In the genomic region with DNA sequence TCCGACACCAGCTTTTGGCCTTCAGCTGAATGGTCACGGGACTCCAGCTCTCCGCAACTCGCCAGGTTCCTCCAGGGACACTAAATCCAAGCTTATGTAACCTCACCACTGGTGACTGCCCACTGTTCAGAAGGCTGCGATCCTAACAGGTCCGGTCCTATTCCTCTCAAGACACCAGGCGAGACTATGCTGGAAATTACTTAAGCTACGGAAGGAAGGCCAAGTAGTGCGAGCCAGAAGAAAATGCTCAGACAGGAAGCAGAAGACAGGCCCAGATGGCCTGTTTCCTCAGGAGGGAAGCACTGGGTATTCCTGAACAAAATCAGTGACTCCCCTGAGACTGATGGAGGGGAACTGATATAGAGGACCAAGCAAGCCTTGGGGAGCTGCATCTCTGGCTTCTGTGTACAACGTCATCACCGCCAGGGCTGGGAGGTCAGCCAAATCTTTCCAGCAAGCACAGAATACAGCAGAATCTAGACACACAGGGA, we compare ENCODE assay signal across 10 mouse cellular contexts. TPM values are rescaled to one million over a fixed set of nuclear protein-coding genes. Genes with fewer than 3 reads are reported as not detected.
DNase-seq lines count a peak whose midpoint lies in the region; ATAC-seq and TF ChIP-seq lines count a peak whose summit lies in the region.
"Had no signal": no experiment of that assay in that cellular context is flagged by ENCODE, and none has a peak within 500 bp of the region (broad histone marks: within the 10 kb centered on the region; RNA-seq: fewer than 3 reads in every experiment).

No protein-coding gene starts in this region.

- WGBS in forebrain, embryonic 14.5 days, result 89% methylated on average over 11 of the region's 11 CpGs
- WGBS in forebrain, embryonic 11.5 days, result 87% methylated on average over 11 of the region's 11 CpGs
- 12% methylated on average over 11 of the region's 11 CpGs for WGBS in cerebellum, adult 2 months
- WGBS in heart, embryonic 14.5 days, result 55% methylated on average over 11 of the region's 11 CpGs
- 93% methylated on average over 11 of the region's 11 CpGs for WGBS in midbrain, embryonic 14.5 days
- 88% methylated on average over 11 of the region's 11 CpGs for WGBS in hindbrain, embryonic 11.5 days

- no peaks in the 10 kb centered on the region for H3K27me3 ChIP-seq in forebrain, embryonic 14.5 days (replicated peaks; ENCODE audit: control insufficient read depth, insufficient read depth, low read length)
- no peaks in the 10 kb centered on the region for H3K27me3 ChIP-seq in forebrain, embryonic 11.5 days (ENCODE audit: control insufficient read depth, insufficient read depth, low read length)
- H3K27me3 ChIP-seq in cerebellum, adult 2 months (ENCODE audit: control insufficient read depth, insufficient read depth, low read length), result no peaks in the 10 kb centered on the region
- no peaks in the 10 kb centered on the region for H3K27me3 ChIP-seq in heart, embryonic 14.5 days (ENCODE audit: control insufficient read depth, insufficient read depth, low read length)
- H3K27me3 ChIP-seq in midbrain, embryonic 14.5 days (ENCODE audit: control insufficient read depth, insufficient read depth, low read length), result no peaks in the 10 kb centered on the region
- no peaks in the 10 kb centered on the region for H3K27me3 ChIP-seq in hindbrain, embryonic 11.5 days (ENCODE audit: control insufficient read depth, insufficient read depth, low read length)
- H3K27me3 ChIP-seq: neural tube, embryonic 13.5 days had no signal

- no peaks in the 10 kb centered on the region for H3K36me3 ChIP-seq in forebrain, embryonic 14.5 days (ENCODE audit: control insufficient read depth, insufficient read depth, low read length)
- no peaks in the 10 kb centered on the region; the same call in 1 of the 2 replicates for H3K36me3 ChIP-seq in forebrain, embryonic 11.5 days (ENCODE audit: control insufficient read depth, insufficient read depth, low read length)
- H3K36me3 ChIP-seq in heart, embryonic 14.5 days (ENCODE audit: control insufficient read depth, insufficient read depth, low read length), result no peaks in the 10 kb centered on the region
- no peaks in the 10 kb centered on the region for H3K36me3 ChIP-seq in midbrain, embryonic 14.5 days (ENCODE audit: control insufficient read depth, insufficient read depth, low read length)
- H3K36me3 ChIP-seq in hindbrain, embryonic 11.5 days (ENCODE audit: control insufficient read depth, insufficient read depth, low read length), result no peaks in the 10 kb centered on the region
- H3K36me3 ChIP-seq: neural tube, embryonic 13.5 days had no signal

- H3K27ac ChIP-seq in forebrain, embryonic 14.5 days (ENCODE audit: low read depth, low read length), result no peak overlapping the region
- H3K27ac ChIP-seq in forebrain, embryonic 11.5 days (ENCODE audit: low read depth, low read length), result no peak overlapping the region
- peak overlapping the region; percentile 62 for H3K27ac ChIP-seq in cerebellum, adult 2 months (ENCODE audit: insufficient read depth, low read length)
- peak overlapping the region; percentile 51 to 58 for H3K27ac ChIP-seq in heart, embryonic 14.5 days (replicated peaks in 1 of 2; ENCODE audit: control insufficient read depth in 1 of 2, insufficient read depth in 1 of 2, low read depth in 2 of 2, low read length in 2 of 2)
- H3K27ac ChIP-seq in midbrain, embryonic 14.5 days (replicated peaks; ENCODE audit: low read depth, low read length), result no peak overlapping the region
- H3K27ac ChIP-seq in hindbrain, embryonic 11.5 days (ENCODE audit: low read depth, low read length), result no peak overlapping the region
- H3K27ac ChIP-seq: neural tube, embryonic 13.5 days had no signal

- H3K4me1 ChIP-seq in forebrain, embryonic 14.5 days (ENCODE audit: control insufficient read depth, insufficient read depth, low read length), result no peaks in the 10 kb centered on the region
- H3K4me1 ChIP-seq in forebrain, embryonic 11.5 days (replicated peaks; ENCODE audit: control insufficient read depth, insufficient read depth, low read length), result no peaks in the 10 kb centered on the region
- H3K4me1 ChIP-seq in cerebellum, adult 2 months (ENCODE audit: control insufficient read depth, insufficient read depth, low read length), result peaks cover 23% of the 10 kb centered on the region
- H3K4me1 ChIP-seq in heart, embryonic 14.5 days (ENCODE audit: control insufficient read depth in 2 of 2, insufficient read depth in 2 of 2, low read length in 2 of 2), result peaks cover 9 to 12% of the 10 kb centered on the region in 2 experiments; a peak in 3 of 4 replicates
- H3K4me1 ChIP-seq in midbrain, embryonic 14.5 days (ENCODE audit: control insufficient read depth, insufficient read depth, low read length), result no peaks in the 10 kb centered on the region
- H3K4me1 ChIP-seq in hindbrain, embryonic 11.5 days (replicated peaks; ENCODE audit: control insufficient read depth, insufficient read depth, low read length), result no peaks in the 10 kb centered on the region

- TF ChIP-seq CTCF in cerebellum, adult 2 months (IDR thresholded peaks at IDR 0.05; ENCODE audit: borderline replicate concordance, insufficient read depth, low read depth, low read length), result no peak

- H3K9ac ChIP-seq in forebrain, embryonic 14.5 days (ENCODE audit: low read length), result no peak overlapping the region
- H3K9ac ChIP-seq in forebrain, embryonic 11.5 days (ENCODE audit: low read length), result no peak overlapping the region
- no peak overlapping the region for H3K9ac ChIP-seq in heart, embryonic 14.5 days (ENCODE audit: low read length)
- no peak overlapping the region for H3K9ac ChIP-seq in midbrain, embryonic 14.5 days (replicated peaks; ENCODE audit: low read length)
- H3K9ac ChIP-seq in hindbrain, embryonic 11.5 days (ENCODE audit: low read depth, low read length), result no peak overlapping the region
- H3K9ac ChIP-seq: neural tube, embryonic 13.5 days had no signal

- peak; percentile 8 for DNase-seq in forebrain, embryonic 14.5 days (ENCODE audit: low spot score)
- DNase-seq in forebrain, embryonic 11.5 days (ENCODE audit: low spot score), result no peak
- DNase-seq in cerebellum, adult 2 months, result peak; percentile 67 to 75
- DNase-seq in kidney, postnatal 36 days, result peak; percentile 74 to 80
- no peak for DNase-seq in midbrain, embryonic 14.5 days
- no peak for DNase-seq in hindbrain, embryonic 11.5 days (ENCODE audit: low spot score)
- DNase-seq: layer of hippocampus, postnatal 36 days had no signal

- no peak overlapping the region for H3K4me3 ChIP-seq in forebrain, embryonic 14.5 days (ENCODE audit: low read depth, low read length)
- H3K4me3 ChIP-seq in forebrain, embryonic 11.5 days (ENCODE audit: low read depth, low read length), result no peak overlapping the region
- no peak overlapping the region for H3K4me3 ChIP-seq in cerebellum, adult 2 months (replicated peaks; ENCODE audit: insufficient read depth, low read depth, low read length)
- H3K4me3 ChIP-seq in heart, embryonic 14.5 days (ENCODE audit: control insufficient read depth in 1 of 2, insufficient read depth in 1 of 2, low read depth in 1 of 2, low read length in 2 of 2), result no peak overlapping the region
- no peak overlapping the region for H3K4me3 ChIP-seq in midbrain, embryonic 14.5 days (replicated peaks; ENCODE audit: low read depth, low read length)
- H3K4me3 ChIP-seq in hindbrain, embryonic 11.5 days (ENCODE audit: low read depth, low read length), result no peak overlapping the region
- H3K4me3 ChIP-seq: neural tube, embryonic 13.5 days had no signal

- H3K4me2 ChIP-seq in forebrain, embryonic 14.5 days (ENCODE audit: low read length), result no peak overlapping the region
- H3K4me2 ChIP-seq in forebrain, embryonic 11.5 days (ENCODE audit: low read depth, low read length, severe bottlenecking), result no peak overlapping the region
- peak overlapping the region; percentile 32; the same call in 1 of the 2 replicates for H3K4me2 ChIP-seq in heart, embryonic 14.5 days (ENCODE audit: low read length)
- no peak overlapping the region for H3K4me2 ChIP-seq in midbrain, embryonic 14.5 days (ENCODE audit: low read length)
- no peak overlapping the region for H3K4me2 ChIP-seq in hindbrain, embryonic 11.5 days (replicated peaks; ENCODE audit: low read depth, low read length)
- H3K4me2 ChIP-seq: neural tube, embryonic 13.5 days had no signal

- no peak for ATAC-seq in forebrain, embryonic 14.5 days
- no peak for ATAC-seq in forebrain, embryonic 11.5 days (replicated peaks; ENCODE audit: low FRiP score)
- peak; percentile 60 for ATAC-seq in heart, embryonic 14.5 days (ENCODE audit: insufficient number of reproducible peaks, insufficient read depth, low FRiP score, low read depth)
- ATAC-seq in erythroblast, adult 5-6 weeks (replicated peaks; ENCODE audit: low FRiP score, poor library complexity, severe bottlenecking), result no peak
- ATAC-seq in midbrain, embryonic 14.5 days (ENCODE audit: low FRiP score, low TSS enrichment), result no peak
- ATAC-seq in hindbrain, embryonic 11.5 days (ENCODE audit: low FRiP score), result no peak

- no peak for TF ChIP-seq POLR2A in cerebellum, adult 2 months (IDR thresholded peaks at IDR 0.05; ENCODE audit: borderline replicate concordance, insufficient read depth, low read length)

- H3K9me3 ChIP-seq in forebrain, embryonic 14.5 days (replicated peaks; ENCODE audit: control insufficient read depth, low read length), result no peaks in the 10 kb centered on the region
- H3K9me3 ChIP-seq in forebrain, embryonic 11.5 days (ENCODE audit: control insufficient read depth, low read length), result no peaks in the 10 kb centered on the region
- no peaks in the 10 kb centered on the region for H3K9me3 ChIP-seq in heart, embryonic 14.5 days (ENCODE audit: control insufficient read depth, low read length)
- H3K9me3 ChIP-seq in midbrain, embryonic 14.5 days (ENCODE audit: control insufficient read depth, low read length), result no peaks in the 10 kb centered on the region
- H3K9me3 ChIP-seq in hindbrain, embryonic 11.5 days (ENCODE audit: control insufficient read depth, low read length), result no peaks in the 10 kb centered on the region
- H3K9me3 ChIP-seq: neural tube, embryonic 13.5 days had no signal

RNA-seq across cellular contexts. Expression of gene Rell1, which starts 17.2 kb away (rescaled TPM):
- 9.3 and 10.2 TPM in 2 replicates for polyA plus RNA-seq in forebrain, embryonic 14.5 days (2014; fragmentation: Nextera tagmentation; extraction: Ambion mirVana)
- 12.2 and 13.3 TPM in 2 replicates for polyA plus RNA-seq in forebrain, embryonic 11.5 days (2014; fragmentation: Nextera tagmentation; extraction: Ambion mirVana)
- polyA plus RNA-seq in cerebellum, adult 2 months (2012; rRNA removed), result 10.5 and 13.3 TPM in 2 replicates
- polyA plus RNA-seq in heart, embryonic 14.5 days (2014; fragmentation: Nextera tagmentation; extraction: Ambion mirVana), result 5.0 and 5.4 TPM in 2 replicates
- total RNA-seq in erythroblast, adult 5-6 weeks (2015; ENCODE audit: low replicate concordance), result 7.1 and 36.1 TPM in 2 replicates
- 10.9 and 19.7 TPM in 2 replicates for total RNA-seq in erythroblast, adult 5-6 weeks (2017; ENCODE audit: low replicate concordance)
- polyA plus RNA-seq in midbrain, embryonic 14.5 days (2014; fragmentation: Nextera tagmentation; extraction: Ambion mirVana), result 4.1 and 6.1 TPM in 2 replicates
- 10.2 and 10.8 TPM in 2 replicates for polyA plus RNA-seq in hindbrain, embryonic 11.5 days (2014; fragmentation: Nextera tagmentation; extraction: Ambion mirVana)

Comparison
In these comparisons a context has a peak if more than half of its experiments do, and no peak if none do; other contexts are left out.
1. DNase-seq: peak in forebrain, embryonic 14.5 days (single experiment), cerebellum, adult 2 months (2 of 2) and kidney, postnatal 36 days (2 of 2); none in forebrain, embryonic 11.5 days (single experiment), midbrain, embryonic 14.5 days (single experiment) and hindbrain, embryonic 11.5 days (single experiment).
2. H3K27ac ChIP-seq: peak in cerebellum, adult 2 months (single experiment) and heart, embryonic 14.5 days (2 of 2); none in forebrain, embryonic 14.5 days (single experiment), forebrain, embryonic 11.5 days (single experiment), midbrain, embryonic 14.5 days (single experiment) and hindbrain, embryonic 11.5 days (single experiment).